Mouse (Mus musculus) embryonic facial prominence, embryonic 13.5 days (tissue): Measurements from ENCODE around the gene Dmbx1. TPM values are rescaled to one million over a fixed set of nuclear protein-coding genes. Genes with fewer than 3 reads are reported as not detected.

ENCODE experiments used
- ATAC-seq: fragments of 200-750 bp; cut with Nextera tagmentation; 2 replicates; pipeline ENCODE4 v1.8.0; 2017; ENCODE audit warnings: low read depth; ENCODE audit not compliant: insufficient number of reproducible peaks, insufficient read depth, low FRiP score, low TSS enrichment
- H3K27ac ChIP-seq: fragments of 300-500 bp; sonication (generic); 2 replicates; pipeline ENCODE4 v1.5.1; 2015; ENCODE audit warnings: moderate library complexity, mild to moderate bottlenecking, inconsistent platforms
- H3K27me3 ChIP-seq: fragments of 300-500 bp; sonication (generic); 2 replicates; pipeline ENCODE4 v1.6.1; 2015; ENCODE audit warnings: mild to moderate bottlenecking, inconsistent platforms
- H3K36me3 ChIP-seq: fragments of 300-500 bp; sonication (generic); 2 replicates; pipeline ENCODE4 v1.6.1; 2015; ENCODE audit warnings: mild to moderate bottlenecking, inconsistent platforms
- H3K4me1 ChIP-seq: fragments of 300-500 bp; sonication (generic); 2 replicates; pipeline ENCODE4 v1.6.1; 2015; ENCODE audit warnings: inconsistent platforms
- H3K4me2 ChIP-seq: fragments of 300-500 bp; sonication (generic); 2 replicates; pipeline ENCODE4 v1.6.1; 2015; ENCODE audit warnings: moderate library complexity, mild to moderate bottlenecking, inconsistent platforms
- H3K4me3 ChIP-seq: fragments of 300-500 bp; sonication (generic); 2 replicates; pipeline ENCODE4 v1.5.1; 2015; ENCODE audit warnings: mild to moderate bottlenecking, inconsistent platforms
- H3K9ac ChIP-seq: fragments of 300-500 bp; sonication (generic); 2 replicates; pipeline ENCODE4 v1.6.1; 2015; ENCODE audit warnings: mild to moderate bottlenecking, inconsistent platforms
- H3K9me3 ChIP-seq: fragments of 300-500 bp; sonication (generic); 2 replicates; pipeline ENCODE4 v1.6.1; 2016; ENCODE audit warnings: inconsistent platforms
- WGBS: fragments of 180-500 bp; shearing (Covaris S2); methylation state at CpG from one replicate; pipeline ENCODE4 v1.1.7; 2015; ENCODE audit warnings: mixed read lengths; 5-methylcytosine and 5-hydroxymethylcytosine counted together
- polyA plus RNA-seq: library from polyadenylated mRNA; unstranded; fragments of >200 nt; fragmentation: Nextera tagmentation; extraction: Ambion mirVana; gene quantifications from 2 replicates; pipeline ENCODE4 v1.2.1, GENCODE M21; 2015

Gene Dmbx1
- polyA plus RNA-seq, 1 experiment from 2014 or later = 2.4 TPM

- no peak for ATAC-seq
- Histone ChIP-seq H3K4me2 (no peak within 1 kb of the TSS), H3K36me3 (no peaks in the 10 kb centered on the region), H3K27me3 (peaks cover 14% of the 10 kb centered on the region; the same call in 1 of the 2 replicates), H3K9me3 (no peaks in the 10 kb centered on the region), H3K9ac (no peak within 1 kb of the TSS), H3K4me1 (no peaks in the 10 kb centered on the region), H3K4me3 (no peak within 1 kb of the TSS), H3K27ac (no peak within 1 kb of the TSS)
- WGBS = 79% methylated on average over 6 of the region's 6 CpGs
Measured at GRCm38 (mm10) chr4:115884022-115884421, 55.7 kb downstream of the Dmbx1 start, which contains the start of gene Kncn. Kncn (plus strand) TSS chr4:115884400.

- 55% methylated on average over 4 of the region's 4 CpGs for WGBS
- Histone ChIP-seq H3K9ac (no peak overlapping the region), H3K4me2 (no peak overlapping the region), H3K4me1 (peaks cover 11% of the 10 kb centered on the region), H3K27me3 (peaks cover 11% of the 10 kb centered on the region), H3K9me3 (no peaks in the 10 kb centered on the region), H3K36me3 (no peaks in the 10 kb centered on the region), H3K4me3 (no peak overlapping the region), H3K27ac (no peak overlapping the region)
- no peak for ATAC-seq
Measured at GRCm38 (mm10) chr4:115882195-115882594, 57.5 kb downstream of the Dmbx1 start.

- H3K9me3 ChIP-seq = no peaks in the 10 kb centered on the region
- no peak for ATAC-seq
- 6% methylated on average over 1 of the region's 1 CpGs for WGBS
- H3K27me3 ChIP-seq = peaks cover 14% of the 10 kb centered on the region
- H3K27ac ChIP-seq = no peak overlapping the region
- no peak overlapping the region for H3K4me2 ChIP-seq
- peaks cover 11% of the 10 kb centered on the region for H3K4me1 ChIP-seq
- H3K9ac ChIP-seq = no peak overlapping the region
- H3K36me3 ChIP-seq = no peaks in the 10 kb centered on the region
- no peak overlapping the region for H3K4me3 ChIP-seq
Measured at GRCm38 (mm10) chr4:115881183-115881582, 58.5 kb downstream of the Dmbx1 start.

- 46% methylated on average over 9 of the region's 9 CpGs for WGBS
Measured at GRCm38 (mm10) chr4:115878828-115879227, 60.9 kb downstream of the Dmbx1 start.

GRCm38 (mm10) chr4:115878216-115878678 lies 61.5 kb downstream of the Dmbx1 start:
- Histone ChIP-seq H3K27me3 (peaks cover 14% of the 10 kb centered on the region), H3K9me3 (no peaks in the 10 kb centered on the region), H3K27ac (no peak overlapping the region), H3K4me1 (peaks cover 11% of the 10 kb centered on the region), H3K36me3 (peaks cover 19% of the 10 kb centered on the region), H3K4me3 (no peak overlapping the region), H3K9ac (no peak overlapping the region), H3K4me2 (no peak overlapping the region)
- ATAC-seq = no peak
- WGBS = 5% methylated on average over 11 of the region's 11 CpGs

More at GRCm38 (mm10) chr4:115878828-115879227, 60.9 kb downstream of the Dmbx1 start:
- Histone ChIP-seq H3K4me1 (peaks cover 11% of the 10 kb centered on the region), H3K9ac (no peak overlapping the region), H3K4me3 (no peak overlapping the region), H3K36me3 (peaks cover 15% of the 10 kb centered on the region), H3K4me2 (no peak overlapping the region), H3K27me3 (peaks cover 14% of the 10 kb centered on the region), H3K9me3 (no peaks in the 10 kb centered on the region), H3K27ac (no peak overlapping the region)
- no peak for ATAC-seq

- ATAC-seq = no peak
- Histone ChIP-seq H3K36me3 (peaks cover 30% of the 10 kb centered on the region), H3K9me3 (no peaks in the 10 kb centered on the region), H3K4me2 (no peak overlapping the region), H3K4me3 (no peak overlapping the region), H3K27me3 (peaks cover 18% of the 10 kb centered on the region), H3K4me1 (peaks cover 17% of the 10 kb centered on the region), H3K27ac (no peak overlapping the region), H3K9ac (no peak overlapping the region)
- WGBS = 78% methylated on average over 3 of the region's 3 CpGs
Measured at GRCm38 (mm10) chr4:115873231-115873630, 66.5 kb downstream of the Dmbx1 start.

GRCm38 (mm10) chr4:115869512-115870210 lies 70.1 kb downstream of the Dmbx1 start:
- 19% methylated on average over 16 of the region's 16 CpGs for WGBS

More at GRCm38 (mm10) chr4:115869512-115870210, 70.1 kb downstream of the Dmbx1 start:
- H3K4me2 ChIP-seq = no peak overlapping the region
- H3K9me3 ChIP-seq = no peaks in the 10 kb centered on the region
- peaks cover 8% of the 10 kb centered on the region for H3K4me1 ChIP-seq
- peaks cover 7% of the 10 kb centered on the region for H3K27me3 ChIP-seq
- no peak overlapping the region for H3K9ac ChIP-seq
- peaks cover 39% of the 10 kb centered on the region for H3K36me3 ChIP-seq
- H3K27ac ChIP-seq = no peak overlapping the region
- ATAC-seq = no peak
- H3K4me3 ChIP-seq = no peak overlapping the region

Other genes with a start within 250 kb of the Dmbx1 start
- gene Efcab14, start 202.2 kb downstream of the Dmbx1 start, polyA plus RNA-seq = 37.4 and 37.9 TPM in 2 replicates
- gene Tex38, start 158.9 kb downstream of the Dmbx1 start, polyA plus RNA-seq = 0.53 TPM in 1 of 2 replicates, not detected in the other
- 56.7 and 60.5 TPM in 2 replicates for gene Atpaf1, start 155.1 kb downstream of the Dmbx1 start, polyA plus RNA-seq
- 8.7 and 9.8 TPM in 2 replicates for gene Mob3c, start 111.8 kb downstream of the Dmbx1 start, polyA plus RNA-seq
- 25.9 and 32.2 TPM in 2 replicates for gene Mknk1, start 100.7 kb downstream of the Dmbx1 start, polyA plus RNA-seq
- gene Kncn, start 55.5 kb downstream of the Dmbx1 start, polyA plus RNA-seq = not detected in 2 replicates
- not detected in 2 replicates for gene 6430628N08Rik, start 49.3 kb downstream of the Dmbx1 start, polyA plus RNA-seq
- 2.1 and 2.8 TPM in 2 replicates for gene Faah, start 78.0 kb upstream of the Dmbx1 start, polyA plus RNA-seq
- 20.6 and 24.4 TPM in 2 replicates for gene Nsun4, start 114.0 kb upstream of the Dmbx1 start, polyA plus RNA-seq
- 479 and 566 TPM in 2 replicates for gene Uqcrh, start 135.1 kb upstream of the Dmbx1 start, polyA plus RNA-seq
- 78.3 and 80.8 TPM in 2 replicates for gene Lrrc41, start 135.3 kb upstream of the Dmbx1 start, polyA plus RNA-seq
- 33.6 and 37.6 TPM in 2 replicates for gene Rad54l, start 183.8 kb upstream of the Dmbx1 start, polyA plus RNA-seq
- gene Pomgnt1, start 183.9 kb upstream of the Dmbx1 start, polyA plus RNA-seq = 64.4 and 65.3 TPM in 2 replicates
- gene Lurap1, start 211.4 kb upstream of the Dmbx1 start, polyA plus RNA-seq = 2.7 and 3.1 TPM in 2 replicates
- 0.98 and 1.0 TPM in 2 replicates for gene Tspan1, start 227.7 kb upstream of the Dmbx1 start, polyA plus RNA-seq
- not detected in 2 replicates for gene 1700042G07Rik, start 233.4 kb upstream of the Dmbx1 start, polyA plus RNA-seq
- not detected in 2 replicates for gene Gm49337, start 233.5 kb upstream of the Dmbx1 start, polyA plus RNA-seq